Mouse (Mus musculus) embryonic facial prominence, embryonic 14.5 days (tissue): ENCODE measurements around the gene Gm21974. TPM values are rescaled to one million over a fixed set of nuclear protein-coding genes. Genes with fewer than 3 reads are reported as not detected.
A peak's percentile ranks its signal among the peaks of the same experiment; 100 is the strongest.
"Not testable (repeated sequence)": the region's sequence is repeated elsewhere in the genome, so short reads cannot be mapped to it uniquely, and the experiment has no call there.

ENCODE experiments used
- ATAC-seq: fragments of 200-750 bp; cut with Nextera tagmentation; 2 replicates; pipeline ENCODE4 v1.8.0; 2017; ENCODE audit warnings: low read depth, moderate number of reproducible peaks, moderate TSS enrichment
- DNase-seq: peaks from one replicate; pipeline ENCODE4 v3.0.0-alpha.2; 2015; ENCODE audit warnings: low spot score
- H3K27ac ChIP-seq: fragments of 300-500 bp; sonication (generic); replicated peaks from 2 replicates; pipeline ENCODE4 v1.5.1; 2014; ENCODE audit warnings: low read depth, mild to moderate bottlenecking, low read length, moderate library complexity
- H3K27me3 ChIP-seq: fragments of 300-500 bp; sonication (generic); replicated peaks from 2 replicates; pipeline ENCODE4 v1.6.1; 2014; ENCODE audit warnings: low read length; ENCODE audit not compliant: control insufficient read depth, insufficient read depth
- H3K36me3 ChIP-seq: fragments of 300-500 bp; sonication (generic); 2 replicates; pipeline ENCODE4 v1.6.1; 2014; ENCODE audit warnings: low read length, mixed read lengths; ENCODE audit not compliant: control insufficient read depth, insufficient read depth
- H3K4me1 ChIP-seq: fragments of 300-500 bp; sonication (generic); 2 replicates; pipeline ENCODE4 v1.6.1; 2014; ENCODE audit warnings: antibody characterized with exemption, low read length; ENCODE audit not compliant: control insufficient read depth, insufficient read depth
- H3K4me2 ChIP-seq: fragments of 300-500 bp; sonication (generic); 2 replicates; pipeline ENCODE4 v1.6.1; 2014; ENCODE audit warnings: low read depth, mild to moderate bottlenecking, low read length, moderate library complexity, mixed read lengths
- H3K4me3 ChIP-seq: fragments of 300-500 bp; sonication (generic); 2 replicates; pipeline ENCODE4 v1.5.1; 2014; ENCODE audit warnings: low read depth, mild to moderate bottlenecking, low read length
- H3K9ac ChIP-seq: fragments of 300-500 bp; sonication (generic); 2 replicates; pipeline ENCODE4 v1.6.1; 2014; ENCODE audit warnings: low read depth, mild to moderate bottlenecking, low read length, moderate library complexity, mixed read lengths
- H3K9me3 ChIP-seq: fragments of 300-500 bp; sonication (generic); 2 replicates; pipeline ENCODE4 v1.6.1; 2016; ENCODE audit warnings: low read length; ENCODE audit not compliant: control insufficient read depth
- WGBS: fragments of 180-500 bp; shearing (Covaris S2); extraction: QIAGEN DNeasy Blood & Tissue Kit; methylation state at CpG from one replicate; pipeline ENCODE4 v1.1.7; 2014; 5-methylcytosine and 5-hydroxymethylcytosine counted together
- polyA plus RNA-seq: library from polyadenylated mRNA; unstranded; fragments of >200 nt; fragmentation: Nextera tagmentation; extraction: Ambion mirVana; gene quantifications from 2 replicates; pipeline ENCODE4 v1.2.1, GENCODE M21; 2014

Gm21974 gene
- polyA plus RNA-seq, 1 experiment from 2014 or later: not detected

DNA sequence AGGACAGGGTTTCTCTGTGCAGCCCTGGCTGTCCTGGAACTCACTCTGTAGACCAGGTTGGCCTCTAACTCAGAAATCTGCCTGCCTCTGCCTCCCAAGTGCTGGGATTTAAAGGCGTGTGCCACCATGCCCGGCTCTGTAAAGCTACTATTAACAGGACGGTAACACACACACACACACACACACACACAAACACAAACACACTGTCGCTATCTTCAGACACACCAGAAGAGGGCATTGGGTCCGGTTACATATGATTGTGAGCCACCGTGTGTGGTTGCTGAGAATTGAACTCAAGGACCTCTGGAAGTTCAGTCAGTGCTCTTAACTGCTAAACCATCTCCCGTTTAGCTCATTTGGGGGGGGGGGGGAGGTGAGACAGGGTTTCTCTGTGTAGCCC, 637 bp upstream of the Gm21974 start:
- Histone ChIP-seq H3K4me2 (peak overlapping the region; percentile 82), H3K4me3 (peak overlapping the region; percentile 57), H3K36me3 (peaks cover 20% of the 10 kb centered on the region)
- not testable (repeated sequence) for H3K27me3 ChIP-seq, H3K9ac ChIP-seq, ATAC-seq, DNase-seq, H3K4me1 ChIP-seq, H3K27ac ChIP-seq, H3K9me3 ChIP-seq
- 74% methylated on average over 7 of the region's 7 CpGs for WGBS

DNA sequence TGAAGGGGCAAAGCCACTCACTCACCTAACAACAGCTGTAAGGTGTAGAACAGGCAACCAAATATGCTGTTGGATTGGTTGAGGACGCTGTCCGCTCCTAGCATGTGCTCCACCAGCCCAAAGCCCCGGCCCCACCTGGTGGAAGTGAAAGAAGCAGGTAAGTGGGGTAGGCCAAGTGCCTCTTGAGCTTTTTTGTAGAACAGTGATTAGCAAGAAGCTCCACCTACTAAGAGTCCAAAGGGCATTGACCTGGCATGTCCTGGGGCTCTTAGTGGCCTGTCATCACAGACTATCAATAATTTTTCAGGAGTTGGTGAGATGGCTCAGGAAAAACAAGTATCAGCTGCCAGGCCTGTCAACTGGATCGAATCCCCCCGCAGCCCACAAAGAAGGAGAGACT, 774 bp downstream of the Gm21974 start:
- DNase-seq (no peak), ATAC-seq (no peak)
- peak overlapping the region; percentile 82 for H3K4me2 ChIP-seq
- H3K27ac ChIP-seq: no peak overlapping the region
- H3K27me3 ChIP-seq: no peaks in the 10 kb centered on the region
- H3K4me3 ChIP-seq: peak overlapping the region; percentile 57
- peaks cover 7% of the 10 kb centered on the region; the same call in 1 of the 2 replicates for H3K4me1 ChIP-seq
- peaks cover 26% of the 10 kb centered on the region for H3K36me3 ChIP-seq
- H3K9ac ChIP-seq: peak overlapping the region; percentile 79
- H3K9me3 ChIP-seq: no peaks in the 10 kb centered on the region
- WGBS: 70% methylated on average over 5 of the region's 5 CpGs

DNA sequence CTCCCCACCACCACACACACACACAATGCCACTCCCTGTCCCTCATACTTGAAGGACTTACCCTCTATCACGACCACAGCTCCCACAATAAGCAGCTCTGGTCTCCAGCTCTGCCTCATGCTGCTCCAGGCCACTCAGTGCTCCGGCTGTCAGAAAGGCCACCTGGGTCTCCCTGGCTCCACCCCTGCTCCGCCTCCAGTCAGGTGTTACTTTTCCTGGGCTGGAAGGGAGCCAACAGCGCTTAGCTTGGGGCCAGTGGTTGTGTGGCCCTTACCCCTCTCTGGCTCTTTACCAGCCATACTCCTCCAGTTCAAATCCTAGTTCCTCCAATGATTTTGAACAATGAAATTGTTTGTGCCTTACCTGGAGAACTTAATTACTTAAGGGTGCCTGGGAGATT, 4.5 kb downstream of the Gm21974 start, which contains the start of gene Prss53:
Gene Prss53 (minus strand): TSS at position 173 of the 400 bp plus-strand sequence.
- DNase-seq (peak; percentile 52), ATAC-seq (no peak)
- H3K4me3 ChIP-seq: no peak within 1 kb of the TSS
- H3K27ac ChIP-seq: no peak within 1 kb of the TSS
- H3K27me3 ChIP-seq: no peaks in the 10 kb centered on the region
- no peaks in the 10 kb centered on the region for H3K9me3 ChIP-seq
- no peak within 1 kb of the TSS for H3K4me2 ChIP-seq
- H3K4me1 ChIP-seq: peaks cover 7% of the 10 kb centered on the region; the same call in 1 of the 2 replicates
- peaks cover 62% of the 10 kb centered on the region for H3K36me3 ChIP-seq
- WGBS: 33% methylated on average over 4 of the region's 4 CpGs
- no peak within 1 kb of the TSS for H3K9ac ChIP-seq

DNA sequence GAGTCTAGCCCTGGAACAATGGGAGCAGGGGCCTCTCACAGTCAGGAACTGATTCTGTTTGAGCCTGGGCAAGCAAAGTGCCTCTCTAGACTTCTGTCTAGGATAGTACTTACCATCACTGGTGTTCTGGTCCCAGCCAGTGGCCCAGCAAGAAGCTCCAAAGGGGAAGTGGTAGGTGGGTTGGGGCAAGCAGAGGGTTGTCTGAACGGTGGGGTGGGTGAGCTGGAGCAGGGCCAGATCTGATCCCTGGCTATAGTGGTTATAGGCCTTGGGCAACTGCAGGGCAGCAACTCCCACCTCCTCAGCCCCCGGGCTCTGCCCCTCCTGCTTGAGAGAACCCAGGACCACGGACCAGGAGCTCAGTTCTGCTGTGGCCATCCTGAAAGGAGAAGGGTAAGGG, 6.4 kb downstream of the Gm21974 start:
- 74% methylated on average over 3 of the region's 3 CpGs for WGBS

DNA sequence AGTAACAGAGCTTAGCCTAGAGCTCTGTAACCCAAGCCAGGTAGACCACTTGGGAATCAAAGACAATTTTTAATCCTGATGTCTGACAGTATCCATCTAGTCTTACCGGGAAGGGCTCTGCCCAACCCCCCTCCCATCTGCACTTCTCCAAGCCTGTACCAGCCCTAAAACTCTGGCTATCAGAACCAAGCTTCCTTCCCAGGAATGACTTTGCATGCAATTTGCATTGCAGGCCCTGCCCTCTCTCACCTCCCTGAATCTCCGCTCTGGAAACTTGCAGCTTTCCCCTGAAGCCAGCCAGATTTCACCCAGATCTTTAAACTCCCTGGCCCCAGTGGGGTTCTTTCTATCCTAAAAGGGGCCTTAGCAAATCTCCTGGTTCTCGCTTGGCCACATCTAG, 7.5 kb downstream of the Gm21974 start:
- Histone ChIP-seq H3K4me2 (no peak overlapping the region), H3K27me3 (no peaks in the 10 kb centered on the region), H3K9ac (no peak overlapping the region), H3K36me3 (peaks cover 81% of the 10 kb centered on the region), H3K4me1 (no peaks in the 10 kb centered on the region; the same call in 1 of the 2 replicates), H3K4me3 (no peak overlapping the region), H3K9me3 (no peaks in the 10 kb centered on the region), H3K27ac (no peak overlapping the region)
- ATAC-seq: no peak
- DNase-seq: no peak
- 77% methylated on average over 3 of the region's 3 CpGs for WGBS

More for the DNA sequence above, 6.4 kb downstream of the Gm21974 start:
- H3K36me3 ChIP-seq: peaks cover 81% of the 10 kb centered on the region
- H3K4me3 ChIP-seq: no peak overlapping the region
- H3K9me3 ChIP-seq: no peaks in the 10 kb centered on the region
- H3K27ac ChIP-seq: no peak overlapping the region
- ATAC-seq: no peak
- no peaks in the 10 kb centered on the region for H3K27me3 ChIP-seq
- H3K9ac ChIP-seq: no peak overlapping the region
- no peak overlapping the region for H3K4me2 ChIP-seq
- no peaks in the 10 kb centered on the region; the same call in 1 of the 2 replicates for H3K4me1 ChIP-seq
- no peak for DNase-seq

DNA sequence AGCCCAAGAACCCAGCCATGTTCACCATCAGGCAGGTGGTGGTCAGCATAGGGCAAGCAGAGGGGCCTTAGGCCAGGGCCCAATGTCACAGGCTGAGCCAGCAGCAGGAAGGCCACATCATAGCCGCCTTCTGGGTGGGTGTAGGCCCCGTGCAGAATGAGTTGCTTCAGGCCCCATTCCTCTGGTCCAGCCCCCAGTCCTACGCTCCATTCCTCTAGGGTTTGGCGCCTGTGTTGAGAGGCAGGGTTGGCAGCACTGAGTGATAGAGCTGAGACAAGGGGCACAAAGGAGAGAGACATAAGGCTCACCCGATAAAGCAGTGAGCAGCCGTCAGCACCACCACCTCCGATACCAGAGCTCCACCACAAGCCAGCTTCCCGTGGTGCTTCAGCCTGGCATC, 8.1 kb downstream of the Gm21974 start:
- no peak for DNase-seq
- Histone ChIP-seq H3K27ac (no peak overlapping the region), H3K4me2 (no peak overlapping the region), H3K36me3 (peaks cover 81% of the 10 kb centered on the region), H3K9me3 (no peaks in the 10 kb centered on the region), H3K27me3 (no peaks in the 10 kb centered on the region), H3K4me3 (no peak overlapping the region), H3K9ac (no peak overlapping the region), H3K4me1 (no peaks in the 10 kb centered on the region; the same call in 1 of the 2 replicates)
- no peak for ATAC-seq
- WGBS: 84% methylated on average over 5 of the region's 8 CpGs

DNA sequence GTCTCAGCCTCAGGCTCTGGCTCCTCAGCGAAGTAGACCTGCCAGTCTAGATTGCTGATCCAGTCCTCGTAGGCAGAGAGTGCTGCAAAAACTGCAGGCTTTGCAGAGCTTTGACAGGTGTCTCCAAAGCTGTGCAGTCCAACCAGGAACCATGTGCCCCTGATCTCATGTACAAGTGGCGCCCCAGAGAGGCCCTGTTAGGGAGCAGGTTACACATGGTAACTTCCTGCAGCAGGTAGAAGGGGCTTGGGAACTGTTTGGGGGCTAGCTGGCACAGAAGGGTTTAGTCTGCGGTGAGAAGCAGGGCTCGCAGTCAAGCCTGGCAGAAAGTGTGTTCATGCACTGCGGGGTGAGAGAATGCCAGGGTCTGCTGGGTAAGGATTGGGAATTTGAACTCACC, 8.7 kb downstream of the Gm21974 start:
- peaks cover 85% of the 10 kb centered on the region for H3K36me3 ChIP-seq
- DNase-seq: no peak
- no peak overlapping the region for H3K4me2 ChIP-seq
- no peak overlapping the region for H3K27ac ChIP-seq
- H3K27me3 ChIP-seq: no peaks in the 10 kb centered on the region
- H3K4me1 ChIP-seq: no peaks in the 10 kb centered on the region; the same call in 1 of the 2 replicates
- no peaks in the 10 kb centered on the region for H3K9me3 ChIP-seq
- H3K9ac ChIP-seq: 0 out of 2 replicates have a peak overlapping the region, but pooled peaks have one; percentile 25
- H3K4me3 ChIP-seq: no peak overlapping the region
- 84% methylated on average over 6 of the region's 6 CpGs for WGBS
- ATAC-seq: no peak

DNA sequence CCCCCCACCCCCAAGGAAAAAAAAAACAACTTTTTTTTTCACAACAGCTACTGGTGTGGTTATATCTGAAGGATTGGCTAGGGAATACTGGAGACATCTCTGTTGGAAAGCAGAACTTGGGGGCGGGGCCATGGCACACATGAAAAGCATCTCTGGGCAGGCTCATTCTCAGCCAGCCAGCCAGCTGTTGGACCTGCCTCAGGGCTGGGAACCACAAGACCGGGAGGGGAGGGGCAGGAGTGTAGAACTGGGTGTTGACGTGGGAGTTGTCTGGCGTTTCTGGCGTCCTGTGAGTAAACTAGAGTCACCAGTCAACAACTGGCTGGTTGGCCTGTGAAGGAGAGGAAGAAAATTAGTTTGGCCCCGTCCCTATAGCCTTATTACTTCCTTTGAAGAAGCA, 9.3 kb downstream of the Gm21974 start:
- H3K36me3 ChIP-seq: peaks cover 91% of the 10 kb centered on the region
- ATAC-seq: 0 out of 2 replicates have a peak, but pooled peaks have one; percentile 10
- DNase-seq: peak; percentile 48
- no peaks in the 10 kb centered on the region for H3K9me3 ChIP-seq
- no peak overlapping the region for H3K9ac ChIP-seq
- WGBS: 60% methylated on average over 6 of the region's 6 CpGs
- no peaks in the 10 kb centered on the region; the same call in 1 of the 2 replicates for H3K4me1 ChIP-seq
- H3K27ac ChIP-seq: no peak overlapping the region
- no peak overlapping the region for H3K4me3 ChIP-seq
- no peak overlapping the region for H3K4me2 ChIP-seq
- H3K27me3 ChIP-seq: no peaks in the 10 kb centered on the region

DNA sequence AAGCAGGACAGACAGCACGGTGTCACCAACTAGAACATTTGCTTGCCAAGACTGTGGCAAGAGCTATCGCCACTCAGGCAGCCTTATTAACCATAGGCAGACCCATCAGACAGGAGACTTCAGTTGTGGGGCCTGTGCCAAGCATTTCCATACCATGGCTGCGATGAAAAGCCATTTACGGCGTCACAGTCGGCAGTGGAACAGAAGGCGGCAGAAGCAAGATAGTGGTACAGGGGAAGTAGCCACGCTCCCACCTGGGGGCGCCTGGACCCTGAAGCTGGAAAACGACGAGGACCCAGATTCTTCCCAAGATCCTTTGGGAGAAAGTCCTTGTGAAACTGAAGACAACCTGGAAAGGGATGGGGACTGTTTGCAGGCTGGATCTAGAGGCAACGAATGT, 14.8 kb downstream of the Gm21974 start:
- no peaks in the 10 kb centered on the region for H3K27me3 ChIP-seq
- DNase-seq (no peak), ATAC-seq (no peak)
- peaks cover 77% of the 10 kb centered on the region for H3K36me3 ChIP-seq
- no peak overlapping the region for H3K4me2 ChIP-seq
- H3K4me3 ChIP-seq: no peak overlapping the region
- H3K27ac ChIP-seq: no peak overlapping the region
- 89% methylated on average over 12 of the region's 12 CpGs for WGBS
- H3K9ac ChIP-seq: no peak overlapping the region
- H3K9me3 ChIP-seq: no peaks in the 10 kb centered on the region
- H3K4me1 ChIP-seq: peaks cover 7% of the 10 kb centered on the region
